Mouse (Mus musculus): Measurements from ENCODE around the gene Tacstd2.

- TF ChIP-seq CTCF (IDR thresholded peaks at IDR 0.05; ENCODE audit: control insufficient read depth, insufficient read depth, insufficient read length) (no peak), USF1 (IDR thresholded peaks at IDR 0.05; ENCODE audit: low read depth) (no peak), MAX (IDR thresholded peaks at IDR 0.05) (no peak)
Observed at GRCm38 (mm10) chr6:67535005-67535776, 405 bp downstream of the Tacstd2 start.

Data from C2C12 (cell line).